Mouse (Mus musculus) megakaryocyte, embryonic 14.5 days (primary cell): Measurements from ENCODE around the gene Nsd2.

Source experiments
- FLI1 ChIP-seq: IDR thresholded peaks from 2 replicates; pipeline ENCODE4 v1.6.1; 2012; ENCODE audit warnings: low read length, inconsistent platforms, mixed read lengths
- GATA1 ChIP-seq: IDR thresholded peaks from 3 replicates; pipeline ENCODE4 v1.6.1; 2012; ENCODE audit warnings: mixed read lengths, low read length, inconsistent platforms, borderline replicate concordance

DNA sequence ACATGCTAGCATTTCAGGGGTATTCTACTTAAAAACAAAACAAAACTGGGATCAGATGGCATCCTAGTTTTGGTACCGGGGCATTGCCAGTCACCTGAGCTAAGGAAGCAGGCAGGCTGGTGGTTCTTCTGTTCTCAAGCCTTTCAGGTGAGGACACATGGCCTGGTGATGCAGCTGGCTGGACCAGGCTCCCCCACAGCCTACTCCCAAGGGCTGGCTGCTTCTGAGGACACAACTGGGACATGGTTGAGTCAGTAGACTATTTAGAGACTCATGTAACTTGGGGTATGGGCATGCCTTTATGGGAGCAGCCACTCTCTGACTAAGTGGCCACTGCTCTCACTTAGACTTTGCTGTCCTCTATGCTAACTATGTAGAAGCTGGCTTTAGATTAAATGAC is 54.9 kb downstream of the Nsd2 start:
- TF ChIP-seq GATA1 (no peak), FLI1 (no peak)
